Mouse (Mus musculus): ENCODE measurements around the gene Apol9b. TPM values are rescaled to one million over a fixed set of nuclear protein-coding genes. Genes with fewer than 3 reads are reported as not detected.

The Apol9b gene
- total RNA-seq, 1 experiment: not detected

GRCm38 (mm10) chr15:77785807-77786206, 57.0 kb downstream of the Apol9b start:
- Histone ChIP-seq H3K9me3 (ENCODE audit: control insufficient read depth, insufficient read depth, low read depth, low read length) (no peaks in the 10 kb centered on the region), H3K4me3 (ENCODE audit: insufficient read depth in 1 of 2, low read depth in 1 of 2, low read length in 2 of 2, poor library complexity in 1 of 2, severe bottlenecking in 1 of 2) (no peak overlapping the region), H3K36me3 (ENCODE audit: control insufficient read depth, insufficient read depth, low read length, poor library complexity, severe bottlenecking) (peaks cover 93% of the 10 kb centered on the region), H3K4me1 (ENCODE audit: control insufficient read depth in 2 of 2, insufficient read depth in 2 of 2, low read length in 2 of 2, poor library complexity in 1 of 2) (peaks cover 0 to 4% of the 10 kb centered on the region in 2 experiments; a peak in 1 of 4 replicates), H3K9ac (ENCODE audit: insufficient read depth, low read depth, low read length, poor library complexity, severe bottlenecking) (no peak overlapping the region), H3K27ac (ENCODE audit: insufficient read depth, low read depth, low read length, poor library complexity, severe bottlenecking) (no peak overlapping the region)
- in situ Hi-C loops (cut with MboI; ENCODE audit: low sequenced_read_pairs in 2 of 2, unreplicated experiment in 2 of 2): no loop called here
- DNase-seq (ENCODE audit: low read depth, low spot score): no peak
- TF ChIP-seq MAFK (IDR thresholded peaks at IDR 0.05; ENCODE audit: insufficient read depth, low read depth, low read length) (no peak), CHD2 (IDR thresholded peaks at IDR 0.05; ENCODE audit: low read depth, low read length) (no peak), ZC3H11A (IDR thresholded peaks at IDR 0.05; ENCODE audit: borderline replicate concordance, low read depth, low read length) (no peak), ZNF384 (IDR thresholded peaks at IDR 0.05; ENCODE audit: low read depth, low read length) (no peak), HCFC1 (IDR thresholded peaks at IDR 0.05; ENCODE audit: borderline replicate concordance, insufficient read depth, low read length) (no peak)

Other genes with a start within 250 kb of the Apol9b start
- not detected in 2 replicates for gene Apol11a, start 220.8 kb upstream of the Apol9b start, total RNA-seq (2012; rRNA removed)
- gene Apol7c, start 195.7 kb upstream of the Apol9b start, total RNA-seq (2012; rRNA removed): not detected in 2 replicates
- gene 1700025B11Rik, start 167.1 kb upstream of the Apol9b start, total RNA-seq (2012; rRNA removed): not detected in 2 replicates
- 0.21 TPM in 1 of 2 replicates, not detected in the other for gene Apol10b, start 132.9 kb upstream of the Apol9b start, total RNA-seq (2012; rRNA removed)
- not detected in 2 replicates for gene Gm36245, start 129.8 kb upstream of the Apol9b start, total RNA-seq (2012; rRNA removed)
- gene Apol11b, start 85.8 kb upstream of the Apol9b start, total RNA-seq (2012; rRNA removed): not detected in 2 replicates
- 0.13 TPM in 1 of 2 replicates, not detected in the other for gene Apol7e, start 30.2 kb upstream of the Apol9b start, total RNA-seq (2012; rRNA removed)
- 1.8 and 3.1 TPM in 2 replicates for gene Apol8, start 28.0 kb downstream of the Apol9b start, total RNA-seq (2012; rRNA removed)
- 146 and 152 TPM in 2 replicates for gene Myh9, start 113.1 kb downstream of the Apol9b start, total RNA-seq (2012; rRNA removed)
- 90.3 and 91.1 TPM in 2 replicates for gene Txn2, start 200.0 kb downstream of the Apol9b start, total RNA-seq (2012; rRNA removed)
- 21.9 and 33.6 TPM in 2 replicates for gene Foxred2, start 227.7 kb downstream of the Apol9b start, total RNA-seq (2012; rRNA removed)
- gene Eif3d, start 241.8 kb downstream of the Apol9b start, total RNA-seq (2012; rRNA removed): 340 and 419 TPM in 2 replicates